Mouse (Mus musculus) C2C12 (cell line): ENCODE data around the gene Gm4952. TPM values are rescaled to one million over a fixed set of nuclear protein-coding genes. Genes with fewer than 3 reads are reported as not detected.

Source experiments
- H3K27me3 ChIP-seq: one replicate; pipeline ENCODE4 v1.6.1; 2011; ENCODE audit not compliant: control insufficient read depth, insufficient read depth, insufficient read length
- H3K36me3 ChIP-seq: one replicate; pipeline ENCODE4 v1.6.1; 2011; ENCODE audit not compliant: control insufficient read depth, insufficient read depth
- H3K4me3 ChIP-seq: one replicate; pipeline ENCODE4 v1.5.1; 2011; ENCODE audit warnings: mild to moderate bottlenecking, control low read depth; ENCODE audit not compliant: poor library complexity, insufficient read depth, severe bottlenecking
- H3K79me2 ChIP-seq: one replicate; pipeline ENCODE4 v1.6.1; 2011; ENCODE audit not compliant: control insufficient read depth, insufficient read depth
- H3K79me3 ChIP-seq: one replicate; pipeline ENCODE4 v1.6.1; 2011; ENCODE audit warnings: low read depth, control low read depth
- H3ac ChIP-seq: one replicate; pipeline ENCODE3; 2011; ENCODE audit warnings: low read depth; ENCODE audit not compliant: control insufficient read depth, insufficient read length
- CEBPB ChIP-seq: IDR thresholded peaks from one replicate; pipeline ENCODE4 v1.6.1; 2011; ENCODE audit warnings: low read depth, mild to moderate bottlenecking, control low read depth, moderate library complexity
- CTCF ChIP-seq: IDR thresholded peaks from one replicate; pipeline ENCODE4 v1.5.1; 2011; ENCODE audit not compliant: control insufficient read depth, insufficient read depth, insufficient read length
- FOSL1 ChIP-seq: IDR thresholded peaks from one replicate; pipeline ENCODE4 v1.8.0; 2011; ENCODE audit warnings: mild to moderate bottlenecking, low read length; ENCODE audit not compliant: poor library complexity, insufficient read depth, severe bottlenecking
- MAX ChIP-seq: IDR thresholded peaks from one replicate; pipeline ENCODE4 v1.6.1; 2011; ENCODE audit warnings: mild to moderate bottlenecking, control low read depth
- MYOD1 ChIP-seq: IDR thresholded peaks from one replicate; pipeline ENCODE4 v1.6.1; 2011; ENCODE audit warnings: low read depth; ENCODE audit not compliant: control insufficient read depth, insufficient read length
- MYOG ChIP-seq: IDR thresholded peaks from one replicate; pipeline ENCODE4 v1.6.1; 2011; ENCODE audit not compliant: control insufficient read depth, insufficient read length; ENCODE audit errors: extremely low read depth
- USF1 ChIP-seq: IDR thresholded peaks from one replicate; pipeline ENCODE4 v1.6.1; 2011; ENCODE audit warnings: low read depth, mild to moderate bottlenecking, control low read depth, moderate library complexity
- polyA plus RNA-seq: library from polyadenylated mRNA; unstranded; fragments of >200 nt; fragmentation: generic; extraction: Trizol; gene quantifications from one replicate; pipeline ENCODE4 v1.2.1, GENCODE M21; 2012; ENCODE audit warnings: missing spikeins

Gm4952 gene
- polyA plus RNA-seq, 1 experiment, result not detected

DNA sequence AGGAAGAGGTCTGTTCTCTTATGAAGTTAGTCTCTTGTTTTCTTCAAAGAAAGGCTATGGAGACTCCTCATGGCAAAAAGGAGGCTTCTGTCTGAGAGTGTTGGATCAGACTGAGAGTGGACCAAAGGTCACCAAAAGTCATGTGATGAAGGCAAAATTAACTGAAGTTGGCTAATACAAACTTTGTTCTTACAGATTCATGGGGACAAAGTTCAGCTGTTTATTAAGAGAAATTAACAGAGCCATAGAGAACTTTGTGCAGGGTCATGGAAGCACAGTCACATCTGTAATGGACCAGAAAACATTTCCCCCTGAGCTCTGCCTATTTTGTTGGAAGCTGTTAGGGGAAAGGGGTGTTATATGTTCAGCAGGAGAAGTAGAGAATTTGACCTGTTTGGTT, 8.6 kb downstream of the Gm4952 start:
- H3K4me3 ChIP-seq, result no peak overlapping the region
- TF ChIP-seq CEBPB (no peak), MYOD1 (no peak), MYOG (no peak), MAX (no peak)
- no peaks in the 10 kb centered on the region for H3K79me3 ChIP-seq
- H3K79me2 ChIP-seq, result no peaks in the 10 kb centered on the region
- no peak overlapping the region for H3ac ChIP-seq
- no peaks in the 10 kb centered on the region for H3K27me3 ChIP-seq
- no peaks in the 10 kb centered on the region for H3K36me3 ChIP-seq

DNA sequence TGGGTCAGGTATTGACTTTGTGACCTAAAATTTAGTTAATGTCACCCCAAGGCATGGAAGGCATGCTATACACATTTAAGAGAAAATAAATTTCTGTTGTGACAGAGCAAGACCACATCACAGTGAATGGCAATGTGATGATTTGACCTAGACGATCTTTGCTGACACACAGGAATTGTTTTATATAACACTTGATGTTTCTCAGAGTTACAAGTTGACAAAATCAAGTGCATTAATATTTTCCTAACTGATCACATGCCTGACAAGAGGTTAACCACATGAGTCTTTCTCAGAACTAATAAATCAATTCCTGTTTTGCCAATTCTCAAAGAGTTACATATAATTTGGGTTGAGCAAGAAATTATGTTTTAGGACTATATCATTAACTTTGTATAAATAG, 13.9 kb downstream of the Gm4952 start:
- Histone ChIP-seq H3K79me3 (no peaks in the 10 kb centered on the region), H3K36me3 (no peaks in the 10 kb centered on the region), H3K27me3 (no peaks in the 10 kb centered on the region), H3K79me2 (no peaks in the 10 kb centered on the region), H3K4me3 (no peak overlapping the region), H3ac (no peak overlapping the region)
- TF ChIP-seq FOSL1, result no peak
- no peak for TF ChIP-seq MYOD1

DNA sequence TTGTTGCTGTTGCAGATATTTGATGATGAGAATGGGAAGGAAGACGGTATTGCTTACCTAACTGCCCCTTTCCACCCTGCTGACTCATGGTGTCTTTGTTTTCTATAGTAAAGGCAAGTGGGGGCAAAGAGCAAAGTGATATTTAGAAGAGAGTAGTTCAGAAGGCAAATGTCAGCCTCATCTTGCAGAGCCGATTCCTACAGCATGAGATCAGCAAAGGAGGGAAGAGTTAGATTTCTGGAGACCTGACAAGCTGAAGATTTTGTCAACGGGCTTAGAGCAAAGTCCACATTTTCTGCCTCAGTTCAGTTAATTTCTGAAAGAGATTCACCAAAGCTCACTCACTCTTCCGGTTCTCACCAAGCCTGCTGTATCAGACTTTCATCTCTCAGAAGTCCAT, 33.4 kb downstream of the Gm4952 start, which contains the start of gene Glyat:
Gene Glyat, plus strand, starts transcription at position 133 of the 400 bp plus-strand sequence.
- Histone ChIP-seq H3K79me3 (no peaks in the 10 kb centered on the region), H3K27me3 (no peaks in the 10 kb centered on the region), H3ac (no peak within 1 kb of the TSS), H3K79me2 (no peaks in the 10 kb centered on the region), H3K36me3 (no peaks in the 10 kb centered on the region), H3K4me3 (no peak within 1 kb of the TSS)
- TF ChIP-seq MYOD1, result no peak
- TF ChIP-seq CEBPB, result no peak
- TF ChIP-seq FOSL1, result no peak
- TF ChIP-seq MAX, result no peak
- TF ChIP-seq CTCF, result no peak
- TF ChIP-seq USF1, result no peak
- no peak for TF ChIP-seq MYOG

DNA sequence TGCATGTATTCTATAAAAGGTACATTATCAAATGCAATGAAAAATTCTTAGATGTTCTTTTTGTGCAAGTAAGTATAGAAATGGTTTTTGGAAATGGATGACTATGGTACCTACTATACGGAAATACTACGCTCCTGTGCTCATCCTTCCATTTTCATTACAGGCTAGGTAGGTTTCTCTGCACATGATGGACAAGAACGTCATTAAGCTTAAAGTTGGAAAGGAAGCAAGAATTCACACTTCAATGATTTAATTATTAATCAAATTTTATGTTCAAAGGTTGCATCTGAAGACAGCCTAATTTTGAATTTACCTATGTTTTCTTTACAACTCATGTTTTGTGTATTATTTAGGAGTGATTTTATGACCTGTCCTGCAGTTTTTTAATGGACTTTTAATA, 34.5 kb downstream of the Gm4952 start:
- TF ChIP-seq MYOG (no peak), CTCF (no peak), USF1 (no peak), CEBPB (no peak), MYOD1 (no peak), FOSL1 (no peak), MAX (no peak)
- Histone ChIP-seq H3K79me3 (no peaks in the 10 kb centered on the region), H3K4me3 (no peak overlapping the region), H3ac (no peak overlapping the region), H3K27me3 (no peaks in the 10 kb centered on the region), H3K36me3 (no peaks in the 10 kb centered on the region), H3K79me2 (no peaks in the 10 kb centered on the region)

DNA sequence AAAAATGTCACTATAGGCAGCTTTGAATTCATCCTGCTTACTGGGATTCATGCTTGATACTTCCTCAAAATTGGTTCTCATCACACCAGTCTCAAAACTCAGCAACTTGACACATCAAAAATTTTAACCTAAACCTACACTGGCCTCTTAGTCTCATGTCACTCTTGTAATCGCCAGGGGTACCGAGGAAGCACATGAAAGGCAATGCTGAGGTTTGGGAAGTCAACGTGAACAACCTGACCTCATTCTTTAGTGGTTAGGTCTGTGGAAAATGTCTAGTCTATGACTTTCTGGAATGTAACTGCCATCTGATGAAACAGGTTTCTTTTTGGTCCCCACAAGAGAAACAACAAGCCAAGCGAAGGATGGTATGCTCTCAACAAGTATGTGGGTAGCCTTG, 35.2 kb downstream of the Gm4952 start:
- no peak overlapping the region for H3ac ChIP-seq
- H3K36me3 ChIP-seq, result no peaks in the 10 kb centered on the region
- H3K27me3 ChIP-seq, result no peaks in the 10 kb centered on the region
- TF ChIP-seq CTCF, result no peak
- no peak for TF ChIP-seq FOSL1
- no peak for TF ChIP-seq MYOD1
- TF ChIP-seq MAX, result no peak
- TF ChIP-seq USF1, result no peak
- TF ChIP-seq CEBPB, result no peak
- TF ChIP-seq MYOG, result no peak
- H3K79me2 ChIP-seq, result no peaks in the 10 kb centered on the region
- no peak overlapping the region for H3K4me3 ChIP-seq
- no peaks in the 10 kb centered on the region for H3K79me3 ChIP-seq

DNA sequence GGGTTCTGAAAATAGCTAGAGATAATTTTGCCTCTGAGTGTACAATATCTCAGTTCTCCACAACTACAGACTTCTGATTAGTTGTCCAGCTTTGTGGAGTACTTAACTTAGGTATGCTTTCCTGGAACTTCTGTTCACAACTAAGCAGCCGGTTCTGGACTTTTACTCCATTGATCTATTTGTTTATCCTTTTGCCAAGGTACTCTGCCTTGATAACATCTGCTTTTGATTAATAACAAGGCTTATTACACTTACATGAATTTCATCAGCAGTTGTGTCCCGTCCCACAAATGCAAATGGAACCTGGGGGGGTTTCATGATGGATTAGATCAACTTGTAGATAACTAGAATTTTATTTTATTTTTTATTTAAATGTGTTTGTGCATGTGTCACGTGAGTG, 37.1 kb downstream of the Gm4952 start:
- Histone ChIP-seq H3K79me3 (no peaks in the 10 kb centered on the region), H3K36me3 (no peaks in the 10 kb centered on the region), H3K79me2 (no peaks in the 10 kb centered on the region), H3K27me3 (no peaks in the 10 kb centered on the region), H3K4me3 (no peak overlapping the region), H3ac (no peak overlapping the region)
- TF ChIP-seq USF1 (no peak), MYOG (no peak), MAX (no peak), CTCF (no peak), CEBPB (no peak), FOSL1 (no peak), MYOD1 (no peak)

DNA sequence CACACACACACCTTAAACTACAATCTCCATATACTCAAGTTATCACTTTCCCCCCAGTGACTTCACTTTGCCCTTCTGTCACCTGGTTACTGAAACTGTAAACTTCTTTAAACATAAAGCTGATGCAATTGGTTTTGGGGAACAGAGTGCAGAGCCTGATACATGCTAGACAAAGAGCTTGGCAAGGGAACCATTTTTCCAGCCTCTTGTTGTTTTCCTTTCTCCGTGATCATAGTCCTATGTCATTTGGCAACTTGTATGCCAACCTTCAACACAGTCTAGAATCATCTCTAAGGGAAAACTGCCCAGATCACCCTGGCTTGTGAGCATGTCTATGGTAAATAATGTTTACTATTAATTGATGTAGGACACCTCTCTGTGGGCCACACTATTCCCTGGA, 38.3 kb downstream of the Gm4952 start:
- H3K79me3 ChIP-seq, result no peaks in the 10 kb centered on the region
- H3K36me3 ChIP-seq, result no peaks in the 10 kb centered on the region
- no peak overlapping the region for H3K4me3 ChIP-seq
- TF ChIP-seq MYOD1, result no peak
- no peak for TF ChIP-seq MAX
- no peak for TF ChIP-seq FOSL1
- TF ChIP-seq USF1, result no peak
- TF ChIP-seq CEBPB, result no peak
- no peak for TF ChIP-seq CTCF
- no peak for TF ChIP-seq MYOG
- H3ac ChIP-seq, result no peak overlapping the region
- no peaks in the 10 kb centered on the region for H3K79me2 ChIP-seq
- H3K27me3 ChIP-seq, result no peaks in the 10 kb centered on the region
